Mouse (Mus musculus) heart, postnatal 14 days (tissue): ENCODE measurements around the gene Pak4. TPM values are rescaled to one million over a fixed set of nuclear protein-coding genes. Genes with fewer than 3 reads are reported as not detected.
A peak's percentile ranks its signal among the peaks of the same experiment; 100 is the strongest.
"Not testable (repeated sequence)": the region's sequence is repeated elsewhere in the genome, so short reads cannot be mapped to it uniquely, and the experiment has no call there.

Experiments used
- DNase-seq, 2 experiments: peaks; one replicate each; pipeline ENCODE4 v3.0.0; 2021 to 2022
- intact Hi-C: fragments of 180-260 bp; cut with DNase I; formaldehyde crosslinking; loops from one replicate; pipeline ENCODE4 v1.15.1; 2025
- long read RNA-seq, 2 experiments: library from polyadenylated mRNA; stranded (forward); transcript quantifications; one replicate each; pipeline ENCODE4 v2.0.0; 2021
- total RNA-seq, 2 experiments: library from RNA; stranded (reverse); gene quantifications; 2 replicates each; pipeline ENCODE4 v1.2.3; 2021

Pak4 gene
- 1 to 10 TPM; 8.5 to 9.9 TPM for total RNA-seq
- long read RNA-seq, experiment 1, partial matches to known transcripts = 6 of 13 reads
- long read RNA-seq, experiment 1, other reads (novel, unspliced or antisense) = 1 of 13 reads
- long read RNA-seq, experiment 2, transcript Pak4-202 (10 exons, 2,899 nt) = major isoform, 6 of 12 reads
- long read RNA-seq, experiment 2, partial matches to known transcripts = 4 of 12 reads
- long read RNA-seq, experiment 2, other reads (novel, unspliced or antisense) = 1 of 12 reads

DNA sequence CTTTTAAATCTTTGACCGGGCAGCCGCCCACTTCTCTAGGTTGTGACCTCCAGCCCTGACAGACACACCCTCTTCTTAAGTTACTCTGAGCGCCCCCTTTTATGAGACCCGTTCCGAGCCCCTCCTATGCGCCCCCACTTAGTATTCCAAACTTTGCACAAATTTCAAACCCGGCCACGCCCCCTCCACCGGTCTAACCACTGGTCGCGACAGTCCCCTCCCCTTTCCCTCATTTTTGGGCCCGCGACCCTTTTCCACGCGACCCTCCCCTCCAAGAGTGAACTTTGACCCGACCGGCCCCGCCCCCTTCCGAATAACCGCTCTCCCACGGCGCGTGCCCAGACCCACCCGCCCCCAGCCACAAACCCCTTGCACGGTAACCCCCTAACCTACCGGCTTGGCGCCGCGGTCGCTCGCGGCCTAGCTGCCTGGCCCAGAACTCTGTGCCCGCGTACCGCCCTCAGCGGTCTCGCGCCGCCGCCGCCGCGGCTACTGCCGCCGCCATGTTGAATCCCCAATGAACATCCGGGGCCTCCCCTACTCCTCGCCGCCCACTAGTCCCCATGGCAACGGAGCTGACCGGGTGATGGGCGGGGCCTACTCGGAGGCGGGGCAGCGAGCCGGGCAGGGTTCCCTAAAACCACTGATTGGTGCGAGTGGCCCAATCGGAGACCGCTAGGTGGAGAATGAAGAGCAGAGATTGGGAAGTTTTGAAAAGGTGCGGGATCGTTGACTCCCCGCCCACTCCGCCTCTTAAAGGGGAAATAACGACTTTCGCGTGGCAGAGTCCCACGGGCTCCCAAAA is at the start of gene Pak4, which contains the start of gene Samd4b:
Gene Pak4, minus strand, starts transcription at position 544 of the 805 bp plus-strand sequence.
Gene Samd4b, minus strand, starts transcription at position 503 of the 805 bp plus-strand sequence.
- intact Hi-C loops = no loop called here
- DNase-seq = peak; percentile 99 to 100

- intact Hi-C loops = no loop called here
- no peak for DNase-seq
These were observed 49.0 kb upstream of the Pak4 start for GRCm38 (mm10) chr7:28647016-28647415.

GRCm38 (mm10) chr7:28645947-28646475 is 48.0 kb upstream of the Pak4 start:
- intact Hi-C loops = no loop called here
- DNase-seq = no peak

GRCm38 (mm10) chr7:28645366-28645765 is 47.4 kb upstream of the Pak4 start:
- intact Hi-C loops = no loop called here
- no peak for DNase-seq

DNA sequence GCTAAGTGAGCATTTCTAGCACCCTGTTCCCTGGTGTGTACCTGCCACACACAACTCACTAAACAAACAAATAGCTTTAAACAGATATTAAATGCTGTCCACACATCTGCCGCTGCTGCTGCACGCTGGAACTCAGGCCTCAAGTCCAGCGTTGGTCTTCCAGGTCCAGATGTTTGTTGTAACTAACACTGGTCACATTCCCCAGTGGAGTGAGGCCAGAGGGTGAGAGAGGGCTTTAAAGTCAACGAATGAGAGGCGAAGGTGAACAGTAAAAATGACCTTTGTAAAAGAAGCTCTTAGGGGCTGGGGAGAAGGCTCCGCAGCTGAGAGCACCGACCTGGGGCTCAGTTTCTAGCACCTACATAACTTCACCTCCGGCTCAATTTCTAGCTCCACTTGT is 43.6 kb upstream of the Pak4 start:
- intact Hi-C loops = no loop called here
- no peak for DNase-seq

DNA sequence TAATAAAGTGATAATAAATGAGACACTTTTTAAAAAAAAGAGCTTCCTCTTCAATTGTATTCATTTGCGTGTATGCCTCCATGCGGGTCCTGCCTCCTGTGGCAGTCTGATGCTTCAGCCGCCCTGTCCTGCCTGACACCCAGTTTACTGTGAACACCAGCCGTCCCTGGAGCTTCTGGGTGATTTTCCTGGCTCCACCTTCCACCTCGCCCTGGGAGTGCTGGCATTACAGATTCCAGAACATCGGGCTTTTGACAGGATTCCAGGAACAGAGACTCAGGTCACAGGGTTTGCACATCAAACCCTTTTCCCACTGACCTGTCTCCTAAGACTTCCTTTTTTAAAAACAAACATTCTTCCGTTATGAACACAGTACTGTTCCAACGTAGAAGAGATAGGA is 39.5 kb upstream of the Pak4 start:
- intact Hi-C loops = no loop called here
- DNase-seq = no peak

DNA sequence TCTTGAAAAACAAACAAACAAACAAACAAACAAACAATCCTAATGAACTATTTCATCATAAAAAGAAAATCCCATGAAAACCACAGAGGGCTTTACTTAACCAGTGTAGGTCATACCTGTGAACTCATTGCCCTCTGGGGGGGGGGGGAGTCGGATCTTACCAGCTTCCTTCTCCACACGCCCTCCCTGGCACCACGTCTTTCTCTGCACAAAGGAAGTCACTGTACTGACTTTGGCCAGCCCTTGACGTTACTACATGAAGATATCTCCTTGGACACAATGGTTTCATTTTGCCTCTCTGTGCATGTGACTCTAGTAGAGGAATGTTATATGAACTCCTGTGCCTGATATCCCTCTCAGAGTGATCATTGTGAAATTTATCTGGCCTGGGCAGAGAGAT is 36.1 kb upstream of the Pak4 start:
- intact Hi-C loops = no loop called here
- DNase-seq = no peak

- intact Hi-C loops = no loop called here
These were observed 33.1 kb upstream of the Pak4 start, which contains the start of gene Acp7 for GRCm38 (mm10) chr7:28631073-28631472. Acp7 (minus strand) TSS chr7:28631332.

DNA sequence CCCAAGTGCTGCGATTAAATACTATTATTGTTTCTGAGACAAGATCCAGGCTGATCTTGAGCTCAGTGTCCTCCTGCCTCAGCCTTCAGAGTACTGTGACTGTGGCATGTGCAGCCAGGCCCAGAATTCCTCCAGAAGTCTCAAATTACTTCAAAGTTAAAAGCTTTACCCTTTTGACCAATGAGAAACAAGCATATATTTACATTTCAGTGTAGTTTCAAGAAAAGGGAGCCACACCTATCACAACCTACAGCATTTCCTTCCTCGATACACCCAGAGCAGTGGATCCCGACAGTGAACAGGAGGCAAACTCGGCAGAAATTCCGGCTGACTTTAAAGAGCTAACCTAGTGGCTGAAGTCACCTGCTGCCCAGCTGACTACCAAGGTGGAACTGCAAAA is 26.8 kb upstream of the Pak4 start:
- intact Hi-C loops = no loop called here
- DNase-seq = no peak

More at GRCm38 (mm10) chr7:28631073-28631472, 33.1 kb upstream of the Pak4 start, which contains the start of gene Acp7:
- no peak for DNase-seq

- intact Hi-C loops = no loop called here
- no peak for DNase-seq
These were observed 21.2 kb upstream of the Pak4 start for GRCm38 (mm10) chr7:28619098-28619715.

GRCm38 (mm10) chr7:28605951-28606350 is 8.0 kb upstream of the Pak4 start:
- intact Hi-C loops = no loop called here
- DNase-seq = no peak

DNA sequence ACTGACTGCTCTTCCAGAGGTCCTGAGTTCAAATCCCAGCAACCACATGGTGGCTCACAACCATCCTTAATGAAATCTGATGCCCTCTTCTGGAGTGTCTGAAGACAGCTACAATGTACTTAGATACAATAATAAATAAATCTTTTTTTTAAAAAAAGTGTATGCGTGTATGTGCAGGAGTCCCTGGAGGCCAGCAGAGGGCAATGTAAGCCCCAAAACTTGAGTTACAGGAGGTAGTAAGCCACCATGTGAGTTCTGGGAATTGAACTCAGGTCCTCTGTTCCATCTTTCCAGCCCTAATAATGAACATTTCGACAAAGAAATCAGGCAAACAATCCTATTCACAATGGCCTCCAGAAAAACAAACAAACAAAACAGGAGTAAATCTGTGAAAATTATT is 5.8 kb upstream of the Pak4 start:
- DNase-seq = not testable (repeated sequence)
- intact Hi-C loops = loop anchor here (5.0 kb wide), 1 partner anchor 111 kb away; no protein-coding TSS in a partner anchor

DNA sequence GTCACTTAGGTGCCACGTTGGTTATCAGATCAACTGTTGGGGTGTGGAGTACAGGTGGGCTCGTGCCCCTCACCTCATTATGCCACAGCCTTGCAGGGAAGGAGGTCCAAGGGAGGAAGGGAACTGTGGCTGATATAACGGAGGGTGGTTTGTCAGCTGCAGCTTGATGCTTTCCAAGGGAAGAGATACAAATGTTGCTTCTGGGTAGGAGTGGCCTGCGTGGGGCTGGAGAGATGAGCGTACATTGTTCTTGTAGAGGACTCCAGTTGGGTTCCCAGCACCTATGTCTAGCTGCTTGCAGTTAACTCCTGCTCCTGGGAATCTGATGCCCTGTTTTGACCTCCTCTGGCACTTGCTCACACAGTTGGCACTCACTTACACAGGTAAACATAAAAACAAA is 5.2 kb upstream of the Pak4 start:
- intact Hi-C loops = loop anchor here (5.0 kb wide), 1 partner anchor 111 kb away; no protein-coding TSS in a partner anchor

GRCm38 (mm10) chr7:28601668-28602067 is 3.7 kb upstream of the Pak4 start:
- intact Hi-C loops = loop anchor here (1.0 to 5.0 kb wide), 4 partner anchors 33 to 155 kb away; no protein-coding TSS in a partner anchor
- peak; percentile 46 to 64 for DNase-seq

More for the DNA sequence above, 5.2 kb upstream of the Pak4 start:
- no peak for DNase-seq

- intact Hi-C loops = loop anchor here (1.0 to 5.0 kb wide), 4 partner anchors 33 to 155 kb away; no protein-coding TSS in a partner anchor
- peak; percentile 76 to 84 for DNase-seq
These were observed 3.0 kb upstream of the Pak4 start for GRCm38 (mm10) chr7:28601029-28601428.

DNA sequence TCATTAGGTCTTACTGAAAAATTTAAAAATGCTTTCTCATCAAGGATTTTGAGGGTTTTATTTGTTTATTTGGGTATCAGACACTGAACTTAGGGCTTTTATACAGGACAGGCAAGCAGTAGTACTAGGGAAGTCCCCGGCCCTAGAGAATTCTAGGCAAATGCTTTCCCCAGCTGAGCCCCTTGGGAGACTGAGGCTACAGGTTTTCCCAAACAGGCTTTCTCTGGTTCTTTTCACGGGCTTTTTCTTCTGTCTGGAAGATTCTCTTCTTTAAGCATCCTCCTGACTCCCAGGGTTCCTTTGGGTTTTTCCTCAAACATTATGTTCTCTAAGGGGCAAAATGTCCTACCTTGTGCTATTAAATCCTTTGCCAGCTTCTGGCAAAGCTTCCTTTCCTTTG is 966 bp upstream of the Pak4 start:
- intact Hi-C loops = no loop called here
- no peak for DNase-seq

- DNase-seq = no peak
- intact Hi-C loops = no loop called here
These were observed 761 bp downstream of the Pak4 start for GRCm38 (mm10) chr7:28597277-28597570.

- no peak for DNase-seq
- intact Hi-C loops = no loop called here
These were observed 1.3 kb downstream of the Pak4 start for GRCm38 (mm10) chr7:28596436-28597276.

- intact Hi-C loops = no loop called here
- no peak for DNase-seq
These were observed 2.1 kb downstream of the Pak4 start for GRCm38 (mm10) chr7:28595751-28596435.
